Mouse (Mus musculus) midbrain, embryonic 13.5 days (tissue): ENCODE data around the gene Msh5. TPM values are rescaled to one million over a fixed set of nuclear protein-coding genes. Genes with fewer than 3 reads are reported as not detected.
"Not testable (repeated sequence)": the region's sequence is repeated elsewhere in the genome, so short reads cannot be mapped to it uniquely, and the experiment has no call there.

Experiments used
- ATAC-seq: fragments of 200-750 bp; cut with Nextera tagmentation; 2 replicates; pipeline ENCODE4 v1.8.0; 2017; ENCODE audit warnings: mild to moderate bottlenecking, moderate TSS enrichment, moderate library complexity
- H3K27ac ChIP-seq: fragments of 300-500 bp; sonication (generic); 2 replicates; pipeline ENCODE4 v1.5.1; 2015; ENCODE audit warnings: inconsistent platforms, mild to moderate bottlenecking, moderate library complexity
- H3K27me3 ChIP-seq: fragments of 300-500 bp; sonication (generic); 2 replicates; pipeline ENCODE4 v1.6.1; 2015; ENCODE audit warnings: mild to moderate bottlenecking, inconsistent platforms
- H3K36me3 ChIP-seq: fragments of 300-500 bp; sonication (generic); 2 replicates; pipeline ENCODE4 v1.6.1; 2015; ENCODE audit warnings: mild to moderate bottlenecking, inconsistent platforms
- H3K4me1 ChIP-seq: fragments of 300-500 bp; sonication (generic); replicated peaks from 2 replicates; pipeline ENCODE4 v1.6.1; 2015; ENCODE audit warnings: inconsistent platforms
- H3K4me2 ChIP-seq: fragments of 300-500 bp; sonication (generic); replicated peaks from 2 replicates; pipeline ENCODE4 v1.6.1; 2015; ENCODE audit warnings: moderate library complexity, mild to moderate bottlenecking, inconsistent platforms
- H3K4me3 ChIP-seq: fragments of 300-500 bp; sonication (generic); replicated peaks from 2 replicates; pipeline ENCODE4 v1.5.1; 2015; ENCODE audit warnings: mild to moderate bottlenecking, inconsistent platforms
- H3K9ac ChIP-seq: fragments of 300-500 bp; sonication (generic); replicated peaks from 2 replicates; pipeline ENCODE4 v1.6.1; 2015; ENCODE audit warnings: mild to moderate bottlenecking, inconsistent platforms
- H3K9me3 ChIP-seq: fragments of 300-500 bp; sonication (generic); 2 replicates; pipeline ENCODE4 v1.6.1; 2016; ENCODE audit warnings: mild to moderate bottlenecking, inconsistent platforms
- WGBS: fragments of 180-500 bp; shearing (Covaris S2); methylation state at CpG from one replicate; pipeline ENCODE4 v1.1.7; 2015; 5-methylcytosine and 5-hydroxymethylcytosine counted together
- polyA plus RNA-seq: library from polyadenylated mRNA; unstranded; fragments of >200 nt; fragmentation: Nextera tagmentation; extraction: Ambion mirVana; gene quantifications from 2 replicates; pipeline ENCODE4 v1.2.1, GENCODE M21; 2015

The Msh5 gene
- polyA plus RNA-seq, 1 experiment from 2014 or later, result 3.7 TPM

DNA sequence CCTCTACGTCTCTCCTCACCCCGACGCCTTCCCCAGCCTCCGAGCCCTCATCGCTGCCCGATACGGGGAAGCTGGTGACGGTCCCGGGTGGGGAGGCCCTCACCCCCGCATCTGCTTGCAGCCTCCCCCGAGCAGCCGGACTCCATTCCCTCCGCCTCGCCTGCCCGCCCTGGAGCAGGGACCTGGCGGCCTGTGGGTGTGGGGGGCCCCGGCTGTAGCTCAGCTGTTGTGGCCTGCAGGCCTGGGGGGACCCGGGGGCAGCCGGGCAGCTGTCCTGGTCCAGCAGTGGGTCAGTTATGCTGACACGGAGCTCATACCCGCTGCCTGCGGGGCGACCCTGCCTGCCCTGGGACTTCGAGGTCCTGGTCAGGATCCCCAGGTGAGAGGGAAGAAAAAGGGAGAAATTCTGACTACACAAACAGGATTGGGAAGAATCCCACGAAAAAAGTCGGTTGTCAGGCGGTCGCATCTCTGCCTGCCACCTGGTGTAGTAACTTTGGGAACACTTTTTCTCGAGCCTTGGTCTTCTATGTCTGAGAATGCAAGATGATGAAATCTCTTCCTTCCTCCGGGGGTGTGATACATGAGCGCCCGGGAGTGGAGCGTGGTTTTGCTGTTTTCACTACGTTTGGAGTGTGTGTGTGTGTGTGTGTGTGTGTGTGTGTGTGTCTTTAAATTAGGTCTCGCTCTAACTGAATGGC, 44.9 kb downstream of the Msh5 start:
- peaks cover 43% of the 10 kb centered on the region for H3K4me1 ChIP-seq
- peak overlapping the region; percentile 97 for H3K9ac ChIP-seq
- WGBS, result under 1% methylated on average over 35 of the region's 35 CpGs
- peak overlapping the region; percentile 100 for H3K4me2 ChIP-seq
- peaks cover 25% of the 10 kb centered on the region for H3K36me3 ChIP-seq
- H3K9me3 ChIP-seq, result no peaks in the 10 kb centered on the region
- H3K27me3 ChIP-seq, result no peaks in the 10 kb centered on the region
- peak overlapping the region; percentile 96 for H3K27ac ChIP-seq
- H3K4me3 ChIP-seq, result peak overlapping the region; percentile 94
- peak; percentile 41 for ATAC-seq

DNA sequence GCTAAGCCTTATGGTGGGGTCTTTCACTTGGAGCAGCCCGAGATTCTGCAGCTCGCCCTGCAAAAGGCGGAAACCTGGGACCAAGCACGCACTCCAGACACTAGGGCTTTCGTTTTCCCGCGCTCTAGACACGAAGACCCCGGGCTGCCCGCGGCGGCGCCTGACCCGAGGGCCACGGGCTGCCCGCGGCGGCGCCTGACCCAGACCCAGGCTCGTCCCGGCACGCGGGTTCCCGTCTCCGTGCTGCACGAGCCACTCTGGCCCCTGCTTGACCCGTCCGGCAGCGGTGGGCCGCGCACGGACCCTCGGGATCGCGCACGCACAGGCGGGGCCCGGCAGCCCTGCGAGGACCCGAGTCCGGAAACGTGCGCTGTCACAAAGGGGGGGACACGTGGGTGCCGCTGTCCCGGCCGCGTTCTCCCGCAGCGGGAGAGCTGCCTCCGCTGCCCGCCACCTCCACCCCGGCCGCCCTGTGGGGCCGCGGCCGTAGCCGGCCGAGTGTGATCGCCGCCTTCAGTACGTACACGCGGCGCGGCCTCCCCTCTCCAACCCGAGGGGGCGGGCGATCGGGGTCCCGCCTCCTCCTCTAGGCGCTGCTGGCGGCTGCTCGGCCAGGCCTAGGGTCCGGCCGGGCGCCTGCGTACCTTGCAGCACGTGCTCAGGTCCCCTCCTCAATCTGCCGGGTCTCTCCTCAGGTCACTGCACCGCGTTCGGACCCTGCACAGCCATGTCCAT, 45.7 kb downstream of the Msh5 start, which contains the start of gene Vars:
TSS of gene Vars (plus strand) at position 271 of the 735 bp plus-strand sequence.
- peak; percentile 93 for ATAC-seq
- under 1% methylated on average over 71 of the region's 83 CpGs for WGBS

DNA sequence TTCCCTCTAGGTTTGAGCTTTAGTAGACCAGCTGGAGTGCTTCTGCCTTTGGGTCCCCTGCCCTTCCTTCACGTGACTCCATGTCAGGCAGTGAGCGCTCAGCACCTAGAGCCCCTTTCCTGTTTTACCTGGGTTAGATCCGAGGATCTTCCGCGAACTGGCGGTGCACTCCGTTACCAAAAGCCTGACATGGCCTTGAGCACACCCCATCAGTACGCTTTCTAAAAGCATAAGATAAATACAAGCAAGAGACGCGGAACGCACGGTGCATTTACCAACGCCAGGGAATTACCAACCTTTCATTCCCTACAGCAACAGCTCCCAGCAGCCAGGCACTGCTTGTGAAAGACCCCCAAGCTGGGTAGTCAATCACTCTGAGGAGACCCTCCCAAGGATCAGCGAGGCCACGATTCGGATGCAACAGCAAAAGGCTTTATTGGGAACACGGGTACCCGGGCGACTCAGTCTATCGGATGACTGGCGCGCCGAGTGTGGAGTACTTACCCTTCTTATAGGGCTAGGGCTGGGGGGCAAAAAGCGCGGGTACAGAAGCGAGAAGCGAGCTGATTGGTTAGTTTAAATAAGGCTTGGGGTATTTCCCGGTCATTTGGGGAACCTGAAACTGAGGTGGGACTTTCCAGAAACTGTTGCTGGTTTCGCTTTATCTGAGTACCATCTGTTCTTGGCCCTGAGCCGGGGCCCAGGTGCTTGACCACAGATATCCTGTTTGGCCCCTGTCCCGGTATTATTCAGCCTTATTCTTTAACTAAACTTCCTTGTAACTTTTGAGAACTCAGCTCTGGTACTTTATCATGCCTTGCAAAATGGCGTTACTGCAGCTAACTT, 46.5 kb downstream of the Msh5 start:
- H3K36me3 ChIP-seq, result peaks cover 14% of the 10 kb centered on the region
- H3K9me3 ChIP-seq, H3K27me3 ChIP-seq, ATAC-seq: not testable (repeated sequence)
- H3K9ac ChIP-seq, result peak overlapping the region; percentile 97
- peak overlapping the region; percentile 100 for H3K4me2 ChIP-seq
- WGBS, result 26% methylated on average over 30 of the region's 32 CpGs
- peaks cover 46% of the 10 kb centered on the region for H3K4me1 ChIP-seq
- peak overlapping the region; percentile 94 for H3K4me3 ChIP-seq
- H3K27ac ChIP-seq, result peak overlapping the region; percentile 96; the same call in 1 of the 2 replicates

More for the DNA sequence above, 45.7 kb downstream of the Msh5 start, which contains the start of gene Vars:
- Histone ChIP-seq H3K9ac (peak within 1 kb of the TSS; percentile 97), H3K4me1 (peaks cover 46% of the 10 kb centered on the region), H3K27ac (peak within 1 kb of the TSS; percentile 96), H3K27me3 (no peaks in the 10 kb centered on the region), H3K4me3 (peak within 1 kb of the TSS; percentile 94), H3K9me3 (no peaks in the 10 kb centered on the region), H3K4me2 (peak within 1 kb of the TSS; percentile 100), H3K36me3 (peaks cover 21% of the 10 kb centered on the region)

DNA sequence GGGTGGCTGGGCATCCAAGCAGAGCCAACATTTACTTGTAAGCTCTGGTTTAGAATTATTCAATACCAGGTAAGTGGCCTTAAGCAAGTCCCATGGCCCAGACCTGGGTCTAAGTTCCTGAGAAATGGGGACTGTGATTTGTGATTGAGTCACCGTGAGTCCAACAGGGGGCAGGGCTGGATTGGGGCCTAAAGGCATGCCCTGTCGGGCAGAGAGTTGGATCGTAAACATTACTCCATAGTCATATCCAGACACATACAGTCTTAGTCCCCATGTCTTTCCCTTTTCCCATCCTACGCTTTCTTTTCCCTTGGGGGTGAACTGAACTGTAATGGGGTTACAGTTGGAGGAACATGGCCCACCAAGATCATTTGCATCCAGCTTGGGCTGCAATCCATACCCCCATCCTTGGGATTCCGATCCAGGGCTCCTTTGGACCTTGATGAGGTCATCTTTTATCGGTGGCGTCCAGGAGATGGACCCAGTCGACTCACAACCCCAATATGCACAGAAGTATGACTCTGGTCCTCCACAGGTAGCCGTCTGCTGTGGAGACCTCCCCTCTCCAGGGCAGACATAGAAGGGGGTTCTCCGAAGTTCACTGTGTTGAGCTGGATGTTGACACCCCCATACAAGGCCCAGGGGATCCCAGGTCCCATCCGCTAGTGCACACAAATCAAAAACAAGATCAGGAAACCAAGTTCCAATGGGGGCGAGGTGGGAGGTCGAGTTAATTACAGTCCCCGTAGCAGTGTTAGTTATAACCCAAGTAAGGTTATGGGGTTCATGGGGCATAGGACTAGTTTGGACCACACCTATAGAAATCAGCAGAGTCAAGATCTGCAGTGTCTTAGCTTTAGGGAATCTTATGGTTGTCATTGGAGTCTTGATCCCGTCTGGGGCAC, 47.8 kb downstream of the Msh5 start:
- Histone ChIP-seq H3K27ac (no peak overlapping the region), H3K4me3 (no peak overlapping the region), H3K27me3 (no peaks in the 10 kb centered on the region), H3K36me3 (0 out of 2 replicates have a peak, but pooled peaks cover 2% of the 10 kb centered on the region), H3K9ac (no peak overlapping the region), H3K9me3 (no peaks in the 10 kb centered on the region), H3K4me2 (peak overlapping the region; percentile 51), H3K4me1 (peaks cover 46% of the 10 kb centered on the region)
- no peak for ATAC-seq
- WGBS, result 94% methylated on average over 15 of the region's 15 CpGs

DNA sequence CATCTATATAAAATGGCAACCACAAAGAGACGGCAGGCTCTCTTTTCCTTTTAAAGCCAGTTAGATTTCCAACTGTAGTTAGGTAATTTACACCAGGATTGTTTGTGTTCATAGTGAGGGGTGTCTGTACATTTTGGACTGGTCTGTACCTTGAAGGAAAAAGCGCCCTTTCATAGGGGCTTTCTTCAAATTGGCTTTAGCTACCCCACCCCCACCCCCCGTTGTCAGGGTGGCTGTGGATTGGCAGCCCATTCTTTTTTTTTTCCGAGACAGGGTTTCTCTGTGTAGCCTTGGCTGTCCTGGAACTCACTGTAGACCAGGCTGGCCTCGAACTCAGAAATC, 49.4 kb downstream of the Msh5 start:
- 89% methylated on average over 5 of the region's 5 CpGs for WGBS
- Histone ChIP-seq H3K9me3 (no peaks in the 10 kb centered on the region), H3K36me3 (0 out of 2 replicates have a peak, but pooled peaks cover 2% of the 10 kb centered on the region), H3K9ac (no peak overlapping the region), H3K4me2 (no peak overlapping the region), H3K27me3 (no peaks in the 10 kb centered on the region), H3K27ac (no peak overlapping the region), H3K4me1 (peaks cover 31% of the 10 kb centered on the region), H3K4me3 (no peak overlapping the region)
- no peak for ATAC-seq

DNA sequence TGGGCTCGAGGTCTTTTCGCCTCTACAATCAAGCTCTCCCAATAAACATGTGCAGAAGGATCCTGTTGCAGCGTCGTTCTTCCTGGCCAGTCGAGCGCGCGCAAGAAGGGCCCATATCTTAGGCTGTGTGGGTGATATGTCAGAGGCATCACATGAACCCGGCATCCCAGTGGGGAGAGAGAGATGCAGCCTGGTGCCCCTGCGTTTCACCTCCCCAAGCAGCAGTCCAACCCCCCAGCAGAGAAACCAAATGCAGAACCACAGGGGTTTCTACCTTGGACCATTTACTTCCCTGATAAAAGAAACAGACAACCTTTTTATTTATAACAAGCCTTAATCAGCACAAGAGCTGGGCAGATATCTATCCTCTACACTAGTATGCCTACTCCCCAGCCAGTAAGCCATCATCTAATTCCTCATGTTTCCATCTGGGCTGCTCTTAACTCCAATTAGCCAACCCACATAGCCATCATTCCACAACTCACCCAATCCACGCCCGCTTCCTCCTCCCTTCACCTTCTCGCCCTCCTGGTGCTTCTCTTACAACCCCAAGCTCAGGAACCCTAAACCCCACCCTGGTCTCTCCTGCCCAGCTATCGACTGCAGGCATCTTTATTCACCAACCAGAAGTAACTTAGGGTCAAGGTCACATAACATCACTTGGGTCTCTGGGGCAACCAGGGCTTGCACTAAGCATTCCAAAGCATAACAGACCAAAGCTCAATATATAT, 50.0 kb downstream of the Msh5 start:
- WGBS, result 89% methylated on average over 14 of the region's 14 CpGs
- ATAC-seq, result no peak
- no peak overlapping the region for H3K9ac ChIP-seq

DNA sequence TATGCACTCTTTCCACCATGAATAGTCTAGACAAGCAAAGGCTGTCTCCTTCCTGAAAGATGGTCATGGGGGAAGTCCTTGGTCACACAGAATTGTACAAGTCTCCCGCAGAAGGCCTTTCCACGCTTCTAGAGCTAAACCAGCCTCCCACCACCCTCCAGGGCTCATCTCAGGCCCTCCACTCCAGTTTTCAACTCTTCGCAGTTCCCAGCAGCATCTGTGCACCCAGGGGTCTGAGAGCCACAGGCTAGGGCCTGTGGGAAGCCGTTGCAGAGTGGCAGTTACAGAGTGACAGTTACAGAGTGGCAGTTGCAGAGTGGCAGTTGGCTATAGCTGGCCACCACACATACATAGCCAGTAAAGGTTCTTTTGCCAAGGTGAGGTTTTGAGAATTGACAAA, 50.6 kb downstream of the Msh5 start:
- H3K9ac ChIP-seq, H3K9me3 ChIP-seq, H3K4me2 ChIP-seq, H3K4me3 ChIP-seq, H3K36me3 ChIP-seq, H3K27ac ChIP-seq, H3K27me3 ChIP-seq, ATAC-seq: not testable (repeated sequence)
- H3K4me1 ChIP-seq, result peaks cover 23% of the 10 kb centered on the region
- WGBS, result 96% methylated on average over 4 of the region's 4 CpGs

More for the DNA sequence above, 50.0 kb downstream of the Msh5 start:
- peaks cover 26% of the 10 kb centered on the region for H3K4me1 ChIP-seq
- H3K27me3 ChIP-seq, result no peaks in the 10 kb centered on the region
- 0 out of 2 replicates have a peak, but pooled peaks cover 2% of the 10 kb centered on the region for H3K36me3 ChIP-seq
- H3K27ac ChIP-seq, result no peak overlapping the region
- H3K9me3 ChIP-seq, result no peaks in the 10 kb centered on the region
- H3K4me2 ChIP-seq, result no peak overlapping the region; the same call in 1 of the 2 replicates
- H3K4me3 ChIP-seq, result no peak overlapping the region

DNA sequence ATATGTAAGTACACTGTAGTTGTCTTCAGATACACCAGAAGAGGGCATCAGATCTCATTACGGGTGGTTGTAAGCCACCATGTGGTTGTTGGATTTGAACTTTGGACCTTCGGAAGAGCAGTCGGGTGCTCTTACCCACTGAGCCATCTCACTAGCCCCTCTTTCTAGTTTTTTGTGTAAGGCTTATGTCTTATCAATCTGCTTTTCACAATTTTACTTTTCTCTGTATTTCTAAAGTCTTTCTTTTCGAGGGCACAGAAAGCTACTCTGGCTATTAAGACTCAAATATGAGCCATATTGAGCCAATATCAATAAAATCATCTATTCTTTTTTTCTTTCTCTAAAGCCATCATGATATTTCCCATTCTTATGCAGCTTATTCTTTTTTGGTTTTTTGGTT, 51.4 kb downstream of the Msh5 start:
- H3K4me3 ChIP-seq, ATAC-seq, H3K9ac ChIP-seq, H3K9me3 ChIP-seq, H3K27ac ChIP-seq, H3K27me3 ChIP-seq, H3K4me2 ChIP-seq: not testable (repeated sequence)
- H3K36me3 ChIP-seq, result peaks cover 14% of the 10 kb centered on the region; the same call in 1 of the 2 replicates
- WGBS, result 95% methylated on average over 4 of the region's 4 CpGs
- peaks cover 23% of the 10 kb centered on the region for H3K4me1 ChIP-seq

DNA sequence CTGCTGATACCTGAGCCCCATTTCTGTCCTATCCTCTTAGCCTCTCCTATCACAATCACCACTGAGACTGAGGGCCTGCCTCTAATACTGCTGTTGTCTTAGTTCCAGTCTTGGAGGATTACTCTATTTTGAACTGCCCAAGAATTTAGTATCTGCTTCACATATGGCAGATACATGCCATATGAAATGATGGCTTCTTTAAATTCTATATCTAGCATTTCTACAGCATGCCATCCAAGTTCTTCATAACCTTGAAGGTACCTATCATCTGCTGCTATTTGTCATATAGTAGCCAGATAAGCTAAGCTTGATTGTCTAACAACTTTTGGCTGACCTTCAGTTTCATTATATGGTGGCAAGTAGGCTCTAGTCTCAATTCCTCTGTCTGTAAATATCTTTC, 51.8 kb downstream of the Msh5 start:
- Histone ChIP-seq H3K4me2 (no peak overlapping the region), H3K27me3 (no peaks in the 10 kb centered on the region), H3K4me3 (no peak overlapping the region), H3K4me1 (peaks cover 19% of the 10 kb centered on the region), H3K9ac (no peak overlapping the region), H3K27ac (no peak overlapping the region), H3K9me3 (no peaks in the 10 kb centered on the region), H3K36me3 (peaks cover 14% of the 10 kb centered on the region; the same call in 1 of the 2 replicates)
- ATAC-seq, result no peak

DNA sequence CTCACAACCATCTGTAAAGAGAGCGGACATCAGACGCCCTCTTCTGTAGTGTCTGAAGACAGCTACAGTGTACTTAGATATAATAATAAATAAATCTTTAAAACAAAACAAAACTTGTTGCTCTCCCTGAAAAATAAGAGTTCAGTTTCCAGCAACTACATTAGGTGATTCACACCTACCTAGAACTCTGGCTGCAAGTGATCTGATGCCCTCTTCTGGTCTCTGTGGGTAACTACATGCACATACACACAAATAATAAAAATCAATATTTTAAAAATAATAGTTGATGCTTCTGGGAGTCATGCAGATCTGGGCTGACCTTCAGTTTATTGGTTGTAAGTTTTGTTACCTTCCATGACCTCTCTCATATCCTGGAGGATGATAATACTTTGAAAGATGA, 62.3 kb downstream of the Msh5 start:
- H3K36me3 ChIP-seq, result peaks cover 25% of the 10 kb centered on the region
- no peak overlapping the region for H3K4me2 ChIP-seq
- no peak overlapping the region for H3K9ac ChIP-seq
- H3K27me3 ChIP-seq, result no peaks in the 10 kb centered on the region
- H3K4me1 ChIP-seq, result peaks cover 27% of the 10 kb centered on the region
- H3K9me3 ChIP-seq, result no peaks in the 10 kb centered on the region
- H3K4me3 ChIP-seq, result no peak overlapping the region
- 69% methylated on average over 2 of the region's 2 CpGs for WGBS
- no peak overlapping the region for H3K27ac ChIP-seq
- ATAC-seq, result no peak
